27 mouse cellular contexts compared by ENCODE assay signal in genomic region chr14:78057362-78057761, GRCm38 (mm10). TPM values are rescaled to one million over a fixed set of nuclear protein-coding genes. Genes with fewer than 3 reads are reported as not detected.
"Had no signal": no experiment of that assay in that cellular context is flagged by ENCODE, and none has a peak within 500 bp of the region (broad histone marks: within the 10 kb centered on the region; RNA-seq: fewer than 3 reads in every experiment).

No protein-coding gene starts in this region.

- H3K4me1 ChIP-seq: heart, embryonic 10.5 days; heart, embryonic 12.5 days had no signal

- DNase-seq: gastrocnemius, postnatal 14 days; gastrocnemius, postnatal 36 days; heart, adult 18-20 months; heart, postnatal 10 days; heart, postnatal 36 days; kidney, adult 11 months; kidney, adult 2 months; kidney, adult 9 months; kidney, postnatal 14 days; kidney, postnatal 36 days; layer of hippocampus, adult 9-11 months; layer of hippocampus, postnatal 36 days; left cerebral cortex, postnatal 4 days had no signal

- H3K27ac ChIP-seq: heart, embryonic 10.5 days; hindbrain, embryonic 15.5 days; hindbrain, postnatal 0 days; kidney, embryonic 15.5 days; kidney, postnatal 0 days; limb, embryonic 13.5 days; limb, embryonic 15.5 days had no signal

- H3K27me3 ChIP-seq: heart, embryonic 12.5 days; hindbrain, embryonic 13.5 days; hindbrain, embryonic 15.5 days; kidney, embryonic 15.5 days; limb, embryonic 13.5 days; limb, embryonic 15.5 days had no signal

- H3K36me3 ChIP-seq: heart, embryonic 10.5 days; heart, embryonic 12.5 days; hindbrain, embryonic 13.5 days; hindbrain, embryonic 15.5 days; kidney, embryonic 15.5 days; limb, embryonic 13.5 days; limb, embryonic 15.5 days had no signal

- H3K9ac ChIP-seq: heart, embryonic 12.5 days; hindbrain, embryonic 13.5 days; hindbrain, embryonic 15.5 days; kidney, embryonic 15.5 days; limb, embryonic 13.5 days; limb, embryonic 15.5 days had no signal

- H3K4me3 ChIP-seq: heart, embryonic 10.5 days; heart, embryonic 12.5 days; hindbrain, embryonic 13.5 days; hindbrain, embryonic 15.5 days; kidney, embryonic 15.5 days; limb, embryonic 13.5 days; limb, embryonic 15.5 days had no signal

- H3K9me3 ChIP-seq: heart, embryonic 10.5 days; heart, embryonic 12.5 days; hindbrain, embryonic 13.5 days; hindbrain, embryonic 15.5 days; kidney, embryonic 15.5 days; limb, embryonic 13.5 days; limb, embryonic 15.5 days had no signal

- ATAC-seq: hindbrain, postnatal 0 days; intestine, embryonic 16.5 days had no signal

- H3K4me2 ChIP-seq: heart, embryonic 12.5 days; hindbrain, embryonic 13.5 days; hindbrain, embryonic 15.5 days; kidney, embryonic 15.5 days; limb, embryonic 13.5 days; limb, embryonic 15.5 days had no signal

RNA-seq across cellular contexts. Expression of gene Fam216b, which starts 31.4 kb away (rescaled TPM):
- polyA plus RNA-seq: heart, embryonic 10.5 days; heart, embryonic 12.5 days; intestine, embryonic 14.5 days; intestine, embryonic 16.5 days; kidney, adult 2 months; kidney, embryonic 15.5 days; kidney, postnatal 0 days; large intestine, adult 2 months; limb, embryonic 11.5 days; limb, embryonic 13.5 days; limb, embryonic 15.5 days; liver, adult 2 months had no signal
